Comparison of ENCODE assay signal across 7 mouse cellular contexts in genomic region chr7:73422223-73423113, GRCm38 (mm10). TPM values are rescaled to one million over a fixed set of nuclear protein-coding genes. Genes with fewer than 3 reads are reported as not detected.
DNase-seq lines count a peak whose midpoint lies in the region; ATAC-seq and TF ChIP-seq lines count a peak whose summit lies in the region.

No protein-coding gene starts in this region.

- WGBS in bone marrow, adult 2 months = 33% methylated on average over 12 of the region's 12 CpGs
- WGBS in embryonic facial prominence, embryonic 14.5 days = 22% methylated on average over 12 of the region's 12 CpGs

- intact Hi-C loops in heart, postnatal 36 days (cut with DNase I) = loop anchor here (1.0 to 2.0 kb wide), 2 partner anchors 46 to 1022 kb away; no protein-coding TSS in a partner anchor

- H3K79me2 ChIP-seq in MEL (ENCODE audit: control insufficient read depth, insufficient read depth, low read length, poor library complexity) = no peaks in the 10 kb centered on the region

- no peaks in the 10 kb centered on the region for H3K27me3 ChIP-seq in MEL (ENCODE audit: control insufficient read depth in 1 of 2, insufficient read depth in 2 of 2, low read length in 2 of 2)
- no peaks in the 10 kb centered on the region for H3K27me3 ChIP-seq in embryonic facial prominence, embryonic 14.5 days (replicated peaks; ENCODE audit: control insufficient read depth, insufficient read depth, low read length)

- TF ChIP-seq RAD21 in MEL (IDR thresholded peaks at IDR 0.05; ENCODE audit: low read depth, low read length) = peak; percentile 90

- peak overlapping the region; percentile 2 to 44; a peak in 2 of 4 replicates for H3K4me3 ChIP-seq in MEL (ENCODE audit: control insufficient read depth in 1 of 2, insufficient read depth in 1 of 2, low read depth in 2 of 2, low read length in 2 of 2)
- H3K4me3 ChIP-seq in bone marrow, adult 2 months (replicated peaks; ENCODE audit: control insufficient read depth, low read depth, low read length) = no peak overlapping the region
- H3K4me3 ChIP-seq in embryonic facial prominence, embryonic 14.5 days (ENCODE audit: low read depth, low read length) = no peak overlapping the region

- peak; percentile 82 to 86 (median 85) for TF ChIP-seq CTCF in MEL (IDR thresholded peaks at IDR 0.05 in 2 of 3, conservative IDR thresholded peaks at IDR 0.05 in 1 of 3; ENCODE audit: control insufficient read depth in 1 of 3, insufficient read depth in 1 of 3, low read depth in 2 of 3, low read length in 3 of 3, poor library complexity in 1 of 3, severe bottlenecking in 1 of 3)
- TF ChIP-seq CTCF in bone marrow, adult 2 months (IDR thresholded peaks at IDR 0.05; ENCODE audit: control insufficient read depth, insufficient read depth, low read length) = peak; percentile 91

- peak overlapping the region; percentile 12 for H3K9ac ChIP-seq in MEL (ENCODE audit: control insufficient read depth, low read depth, low read length, poor library complexity, severe bottlenecking)
- H3K9ac ChIP-seq in embryonic facial prominence, embryonic 14.5 days (ENCODE audit: low read depth, low read length) = no peak overlapping the region

- no peaks in the 10 kb centered on the region for H3K9me3 ChIP-seq in MEL (replicated peaks; ENCODE audit: insufficient read depth, low read length)
- H3K9me3 ChIP-seq in embryonic facial prominence, embryonic 14.5 days (ENCODE audit: control insufficient read depth, low read length) = no peaks in the 10 kb centered on the region

- TF ChIP-seq EP300 in MEL (IDR thresholded peaks at IDR 0.05; ENCODE audit: low read depth in 1 of 2, low read length in 2 of 2) = no peak

- ATAC-seq in embryonic facial prominence, embryonic 14.5 days (ENCODE audit: low read depth) = peak; percentile 39

- TF ChIP-seq POLR2A in MEL (IDR thresholded peaks at IDR 0.05; ENCODE audit: control insufficient read depth in 1 of 2, insufficient read depth in 1 of 2, low read depth in 1 of 2, low read length in 2 of 2, poor library complexity in 1 of 2) = no peak
- no peak for TF ChIP-seq POLR2A in bone marrow, adult 2 months (IDR thresholded peaks at IDR 0.05; ENCODE audit: borderline replicate concordance, control insufficient read depth, low read depth, low read length)

- H3K36me3 ChIP-seq in MEL (ENCODE audit: control insufficient read depth in 1 of 2, insufficient read depth in 2 of 2, low read length in 2 of 2) = peaks cover 1 to 4% of the 10 kb centered on the region in 2 experiments; a peak in 3 of 4 replicates
- peaks cover 29% of the 10 kb centered on the region for H3K36me3 ChIP-seq in embryonic facial prominence, embryonic 14.5 days (ENCODE audit: control insufficient read depth, insufficient read depth, low read length)

- peaks cover 6 to 13% of the 10 kb centered on the region in 2 experiments for H3K4me1 ChIP-seq in MEL (ENCODE audit: control insufficient read depth in 1 of 2, insufficient read depth in 2 of 2, low read length in 2 of 2)
- H3K4me1 ChIP-seq in bone marrow, adult 2 months (ENCODE audit: control insufficient read depth, insufficient read depth, low read length) = no peaks in the 10 kb centered on the region
- H3K4me1 ChIP-seq in embryonic facial prominence, embryonic 14.5 days (ENCODE audit: control insufficient read depth, insufficient read depth, low read length) = peaks cover 12% of the 10 kb centered on the region; the same call in 1 of the 2 replicates

- no peak overlapping the region for H3K27ac ChIP-seq in MEL (ENCODE audit: control insufficient read depth, low read depth, low read length)
- no peak overlapping the region for H3K27ac ChIP-seq in bone marrow, adult 2 months (ENCODE audit: control insufficient read depth, insufficient read depth, low read depth, low read length, poor library complexity)
- peak overlapping the region; percentile 16; the same call in 1 of the 2 replicates for H3K27ac ChIP-seq in embryonic facial prominence, embryonic 14.5 days (replicated peaks; ENCODE audit: low read depth, low read length)

- peak; percentile 80 for DNase-seq in MEL (ENCODE audit: low read depth, low spot score)
- peak; percentile 89 for DNase-seq in embryonic facial prominence, embryonic 14.5 days (ENCODE audit: low spot score)
- peak; percentile 75 to 79 for DNase-seq in heart, postnatal 36 days
- peak; percentile 90 for DNase-seq in layer of hippocampus, adult 9-10 months (ENCODE audit: low spot score)
- DNase-seq in lung, postnatal 14 days = peak; percentile 78
- peak; percentile 91 for DNase-seq in right cerebral cortex, postnatal 10 days (ENCODE audit: low spot score in 2 of 2)

- no peak overlapping the region for H3K4me2 ChIP-seq in embryonic facial prominence, embryonic 14.5 days (ENCODE audit: low read depth, low read length)

TF ChIP-seq in MEL, 35 proteins besides CTCF, POLR2A, EP300 and RAD21:
- 0 out of 2 replicates have a peak, but pooled peaks have one; percentile 15 for TF ChIP-seq MAZ (IDR thresholded peaks at IDR 0.05; ENCODE audit: low read depth, low read length)
- TF ChIP-seq TCF12 (IDR thresholded peaks at IDR 0.05; ENCODE audit: low read depth, low read length) = 0 out of 2 replicates have a peak, but pooled peaks have one; percentile 15
- TF ChIP-seq E2F4 (IDR thresholded peaks at IDR 0.05; ENCODE audit: borderline replicate concordance, low read depth, low read length) = no peak
- TF ChIP-seq MXI1 (IDR thresholded peaks at IDR 0.05; ENCODE audit: low read depth, low read length) = no peak
- no peak for TF ChIP-seq TBP (IDR thresholded peaks at IDR 0.05; ENCODE audit: low read depth, low read length)
- TF ChIP-seq CHD2 (IDR thresholded peaks at IDR 0.05; ENCODE audit: low read length) = no peak
- no peak for TF ChIP-seq JUND (IDR thresholded peaks at IDR 0.05; ENCODE audit: low read depth, low read length)
- TF ChIP-seq MAFK (IDR thresholded peaks at IDR 0.05; ENCODE audit: borderline replicate concordance, low read depth, low read length) = no peak
- peak; percentile 76 for TF ChIP-seq ZC3H11A (IDR thresholded peaks at IDR 0.05; ENCODE audit: low read depth, low read length)
- TF ChIP-seq MYC (IDR thresholded peaks at IDR 0.05; ENCODE audit: low read depth, low read length) = peak; percentile 80
- peak; percentile 59 for TF ChIP-seq GATA1 (IDR thresholded peaks at IDR 0.05; ENCODE audit: low read depth, low read length)
- TF ChIP-seq MYB (IDR thresholded peaks at IDR 0.05; ENCODE audit: low read depth, low read length) = no peak
- no peak for TF ChIP-seq POLR2AphosphoS5 (IDR thresholded peaks at IDR 0.05; ENCODE audit: borderline replicate concordance, low read depth, low read length)
- TF ChIP-seq NRF1 (IDR thresholded peaks at IDR 0.05; ENCODE audit: insufficient read depth, low read depth, low read length, poor library complexity, severe bottlenecking) = no peak
- no peak for TF ChIP-seq USF1 (IDR thresholded peaks at IDR 0.05; ENCODE audit: low read depth, low read length)
- TF ChIP-seq BHLHE40 (IDR thresholded peaks at IDR 0.05; ENCODE audit: borderline replicate concordance, low read depth, low read length) = no peak
- no peak for TF ChIP-seq ETS1 (IDR thresholded peaks at IDR 0.05; ENCODE audit: low read depth, low read length)
- peak; percentile 34; the same call in 1 of the 2 replicates for TF ChIP-seq ZKSCAN1 (IDR thresholded peaks at IDR 0.05; ENCODE audit: low read depth, low read length)
- TF ChIP-seq USF2 (IDR thresholded peaks at IDR 0.05; ENCODE audit: borderline replicate concordance in 1 of 2, insufficient read depth in 1 of 2, low read depth in 1 of 2, low read length in 2 of 2) = no peak
- TF ChIP-seq POLR2AphosphoS2 (IDR thresholded peaks at IDR 0.05; ENCODE audit: low read length) = no peak
- TF ChIP-seq GABPA (IDR thresholded peaks at IDR 0.05; ENCODE audit: low read depth, low read length) = no peak
- TF ChIP-seq TAL1 (IDR thresholded peaks at IDR 0.05; ENCODE audit: low read length) = no peak
- no peak for TF ChIP-seq KAT2A (conservative IDR thresholded peaks at IDR 0.05; ENCODE audit: low read depth, low read length)
- no peak for TF ChIP-seq MEF2A (IDR thresholded peaks at IDR 0.05; ENCODE audit: extremely low read depth, insufficient replicate concordance, low read depth, low read length, poor library complexity, severe bottlenecking)
- peak; percentile 87 for TF ChIP-seq SMC3 (IDR thresholded peaks at IDR 0.05; ENCODE audit: low read depth, low read length)
- no peak for TF ChIP-seq ELF1 (IDR thresholded peaks at IDR 0.05; ENCODE audit: low read depth, low read length)
- no peak for TF ChIP-seq RCOR1 (IDR thresholded peaks at IDR 0.05; ENCODE audit: low read depth, low read length)
- TF ChIP-seq HCFC1 (IDR thresholded peaks at IDR 0.05; ENCODE audit: low read depth, low read length) = no peak
- peak; percentile 98 for TF ChIP-seq ZNF384 (IDR thresholded peaks at IDR 0.05; ENCODE audit: low read depth, low read length)
- no peak for TF ChIP-seq ZMIZ1 (IDR thresholded peaks at IDR 0.05; ENCODE audit: low read depth, low read length)
- TF ChIP-seq SIN3A (IDR thresholded peaks at IDR 0.05; ENCODE audit: low read length) = no peak; the same call in 1 of the 2 replicates
- no peak for TF ChIP-seq NELFE (IDR thresholded peaks at IDR 0.05; ENCODE audit: low read depth, low read length)
- no peak for TF ChIP-seq UBTF (IDR thresholded peaks at IDR 0.05; ENCODE audit: borderline replicate concordance, insufficient read depth, low read depth, low read length)
- no peak for TF ChIP-seq CHD1 (IDR thresholded peaks at IDR 0.05; ENCODE audit: low read depth, low read length)
- TF ChIP-seq MAX (IDR thresholded peaks at IDR 0.05; ENCODE audit: low read length) = peak; percentile 42; the same call in 1 of the 2 replicates

RNA-seq across cellular contexts. Expression of gene Rgma, which starts 47.2 kb away (rescaled TPM):
- not detected in 2 replicates for total RNA-seq in MEL (2012; rRNA removed)
- not detected for polyA plus RNA-seq in MEL (2012; ENCODE audit: insufficient read depth in 1 of 2, insufficient read length in 2 of 2, low read depth in 1 of 2, low replicate concordance in 2 of 2, missing spikeins in 1 of 2)
- 1.1 TPM in 1 of 2 replicates, not detected in the other for polyA plus RNA-seq in bone marrow, adult 2 months (2011; ENCODE audit: insufficient read depth, insufficient read length, low replicate concordance, missing spikeins)
- polyA plus RNA-seq in embryonic facial prominence, embryonic 14.5 days (2014; fragmentation: Nextera tagmentation; extraction: Ambion mirVana) = 19.6 and 26.1 TPM in 2 replicates
- total RNA-seq in heart, postnatal 36 days (2021) = 10 to 100 TPM; 52.1 to 87.0 TPM

Comparison
In these comparisons a context has a peak if more than half of its experiments do, and no peak if none do; other contexts are left out.
1. H3K4me3 ChIP-seq: peak in MEL (2 of 2); none in bone marrow, adult 2 months (single experiment) and embryonic facial prominence, embryonic 14.5 days (single experiment).
2. Peak in every context shown above with its lines, with median percentiles within 50 percentile points of each other: DNase-seq.